Mouse (Mus musculus): ENCODE data around the gene Ptprb.
A peak's percentile ranks its signal among the peaks of the same experiment; 100 is the strongest.

Gene Ptprb

GRCm38 (mm10) chr10:116296439-116296838 lies 21.1 kb downstream of the Ptprb start:
- no peak for DNase-seq (ENCODE audit: low read depth, low spot score)

GRCm38 (mm10) chr10:116297854-116298253 lies 22.5 kb downstream of the Ptprb start:
- DNase-seq (ENCODE audit: low read depth, low spot score): peak; percentile 58

DNA sequence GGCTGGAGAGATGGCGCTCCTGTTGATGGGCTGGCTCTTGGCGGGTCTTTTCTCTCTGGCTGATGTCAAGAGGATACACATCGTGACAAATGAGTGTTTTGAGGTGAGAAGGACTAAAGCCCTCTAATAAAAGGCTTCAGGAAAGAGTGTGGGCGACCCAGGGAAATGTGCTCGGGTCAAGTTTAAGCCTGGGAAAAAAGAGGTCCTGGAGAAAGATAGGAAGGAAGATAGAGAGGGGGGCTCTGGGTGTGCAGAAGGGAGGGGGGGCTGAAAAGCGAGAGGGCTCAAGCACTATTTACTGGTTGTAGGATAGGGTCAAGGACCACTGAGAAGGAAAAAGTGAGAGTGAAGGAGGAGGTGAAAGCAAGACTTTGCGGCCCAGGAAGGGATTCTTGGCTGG lies 25.5 kb downstream of the Ptprb start:
- DNase-seq (ENCODE audit: low read depth, low spot score): no peak

GRCm38 (mm10) chr10:116301258-116301657 lies 25.9 kb downstream of the Ptprb start:
- peak; percentile 25 for DNase-seq (ENCODE audit: low read depth, low spot score)

DNA sequence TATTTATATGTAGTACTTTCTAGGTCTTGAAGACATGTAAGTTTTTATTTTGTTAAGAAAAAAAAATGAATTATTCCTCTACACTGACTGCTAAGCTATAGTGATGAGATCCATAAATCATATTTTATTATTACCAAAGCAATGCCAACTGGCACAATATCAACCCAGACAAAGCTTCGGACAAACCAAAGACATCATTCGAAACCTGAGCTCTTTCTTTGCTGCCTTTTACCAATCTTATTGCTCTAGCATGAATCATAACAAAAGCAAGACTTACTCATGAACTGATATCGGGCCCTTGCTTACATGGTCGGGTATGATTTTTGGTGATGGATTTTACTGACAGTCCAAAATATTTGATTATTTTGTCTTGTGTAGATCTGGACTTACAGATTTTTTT lies 29.0 kb downstream of the Ptprb start:
- DNase-seq (ENCODE audit: low read depth, low spot score): no peak

GRCm38 (mm10) chr10:116309460-116309859 lies 34.1 kb downstream of the Ptprb start:
- no peak for DNase-seq (ENCODE audit: low read depth, low spot score)

- DNase-seq (ENCODE audit: low read depth, low spot score): no peak
Observed at GRCm38 (mm10) chr10:116310516-116311210, 35.3 kb downstream of the Ptprb start.

GRCm38 (mm10) chr10:116319246-116319645 lies 43.9 kb downstream of the Ptprb start:
- peak; percentile 86 for DNase-seq (ENCODE audit: low read depth, low spot score)

- no peak for DNase-seq (ENCODE audit: low read depth, low spot score)
Observed at GRCm38 (mm10) chr10:116329086-116329485, 53.8 kb downstream of the Ptprb start.

DNA sequence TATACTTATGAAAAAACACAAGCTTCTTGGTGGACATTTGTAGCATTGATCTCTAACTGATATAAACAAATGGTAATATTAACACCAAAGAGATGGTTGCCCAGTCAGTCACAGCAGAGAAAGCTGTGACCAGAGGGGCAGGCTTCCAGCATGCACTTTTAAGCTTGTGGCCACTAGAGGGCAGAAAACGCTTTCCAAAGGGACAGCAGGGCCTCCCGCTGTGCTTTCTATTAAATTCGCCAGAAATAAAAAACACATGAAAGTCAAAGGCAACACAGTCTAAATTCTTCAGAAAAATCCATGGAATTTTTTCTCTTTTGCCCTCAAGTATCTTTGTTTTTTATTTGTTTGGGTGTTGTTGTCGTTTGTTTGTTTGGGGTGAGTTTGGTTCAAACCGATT lies 55.1 kb downstream of the Ptprb start:
- DNase-seq (ENCODE audit: low read depth, low spot score): peak; percentile 75

- peak; percentile 13 for DNase-seq (ENCODE audit: low read depth, low spot score)
Observed at GRCm38 (mm10) chr10:116330961-116331510, 55.7 kb downstream of the Ptprb start.

DNA sequence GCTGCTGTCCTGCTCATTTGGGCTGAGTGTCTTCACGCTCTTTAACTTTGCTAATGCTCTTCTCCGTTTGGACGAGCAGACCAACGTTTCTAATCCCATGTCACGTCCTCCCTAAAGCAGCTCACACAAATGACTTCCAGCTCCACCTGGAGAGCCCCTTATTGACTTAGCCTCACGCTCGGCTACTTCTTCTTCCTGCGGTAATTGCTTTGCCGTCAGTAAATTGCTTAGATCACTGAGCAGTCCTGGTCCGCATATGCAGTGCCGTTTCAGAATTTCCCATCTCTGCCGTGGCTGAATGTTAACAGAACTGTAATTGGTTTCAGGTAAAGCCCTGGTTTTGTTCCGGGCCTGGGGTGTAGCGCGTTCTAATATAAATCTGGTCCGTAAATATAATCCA lies 58.3 kb downstream of the Ptprb start:
- DNase-seq (ENCODE audit: low read depth, low spot score): no peak

DNA sequence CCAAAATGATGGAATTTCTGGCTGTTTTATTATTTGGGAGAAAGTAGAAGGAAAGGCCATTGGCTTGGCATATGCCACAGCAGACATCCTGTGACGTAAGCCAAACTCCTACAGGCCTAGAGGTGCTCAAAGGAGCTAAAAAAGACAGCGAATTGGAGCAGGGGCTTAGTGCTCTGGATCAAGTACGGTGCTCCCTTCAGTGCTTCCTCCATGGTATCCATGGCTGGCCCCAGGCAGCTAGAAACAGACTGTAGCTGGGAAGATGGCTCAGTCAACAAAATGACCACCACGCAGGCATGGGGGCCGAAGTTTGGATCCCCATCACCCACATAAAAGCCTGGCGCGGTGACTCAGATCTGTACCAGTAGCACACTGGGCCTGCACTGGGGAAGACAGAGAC lies 58.8 kb downstream of the Ptprb start:
- no peak for DNase-seq (ENCODE audit: low read depth, low spot score)

- DNase-seq (ENCODE audit: low read depth, low spot score): no peak
Observed at GRCm38 (mm10) chr10:116335328-116335727, 60.0 kb downstream of the Ptprb start.

- no peak for DNase-seq (ENCODE audit: low read depth, low spot score)
Observed at GRCm38 (mm10) chr10:116341194-116341593, 65.9 kb downstream of the Ptprb start.

DNA sequence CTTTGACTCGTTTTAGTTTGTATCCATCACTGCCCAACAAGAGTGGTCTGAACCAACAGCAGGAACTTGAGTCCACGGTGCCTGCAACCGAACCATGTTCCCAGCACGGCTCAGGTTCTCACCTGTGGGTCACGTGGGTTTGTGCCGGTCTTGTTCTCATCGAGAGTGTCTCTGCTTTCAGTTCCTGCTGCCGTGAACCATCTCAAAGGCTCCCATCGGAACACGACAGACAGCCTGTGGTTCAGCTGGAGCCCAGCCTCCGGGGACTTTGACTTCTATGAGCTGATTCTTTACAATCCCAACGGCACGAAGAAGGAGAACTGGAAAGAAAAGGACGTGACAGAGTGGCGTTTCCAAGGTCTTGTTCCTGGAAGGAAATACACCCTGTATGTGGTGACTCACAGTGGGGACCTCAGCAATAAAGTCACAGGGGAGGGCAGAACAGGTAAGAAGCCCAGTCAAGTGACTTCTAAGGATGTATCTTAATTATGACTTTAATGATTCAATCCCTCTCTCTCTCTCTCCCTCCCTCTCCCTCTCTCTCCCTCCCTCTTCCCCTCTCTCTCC lies 71.4 kb downstream of the Ptprb start:
- DNase-seq (ENCODE audit: low read depth, low spot score): no peak

GRCm38 (mm10) chr10:116349004-116349403 lies 73.7 kb downstream of the Ptprb start:
- DNase-seq (ENCODE audit: low read depth, low spot score): no peak

DNA sequence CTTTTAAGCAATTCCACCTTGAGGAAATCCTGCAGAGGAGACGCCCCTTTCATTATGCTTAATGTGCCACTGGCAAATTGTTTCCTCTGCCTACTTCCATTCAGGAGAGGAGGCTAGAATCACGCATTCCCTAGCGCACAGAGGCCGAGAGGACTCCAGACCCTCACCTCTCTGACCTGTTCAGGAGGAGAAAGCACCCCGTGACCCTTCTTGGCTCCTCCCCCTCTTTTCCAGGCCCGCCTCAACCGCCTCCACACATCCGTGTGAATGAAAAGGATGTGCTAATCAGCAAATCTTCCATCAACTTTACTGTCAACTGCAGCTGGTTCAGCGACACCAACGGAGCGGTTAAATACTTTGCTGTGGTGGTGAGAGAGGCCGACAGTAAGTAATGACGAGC lies 75.2 kb downstream of the Ptprb start:
- DNase-seq (ENCODE audit: low read depth, low spot score): no peak

DNA sequence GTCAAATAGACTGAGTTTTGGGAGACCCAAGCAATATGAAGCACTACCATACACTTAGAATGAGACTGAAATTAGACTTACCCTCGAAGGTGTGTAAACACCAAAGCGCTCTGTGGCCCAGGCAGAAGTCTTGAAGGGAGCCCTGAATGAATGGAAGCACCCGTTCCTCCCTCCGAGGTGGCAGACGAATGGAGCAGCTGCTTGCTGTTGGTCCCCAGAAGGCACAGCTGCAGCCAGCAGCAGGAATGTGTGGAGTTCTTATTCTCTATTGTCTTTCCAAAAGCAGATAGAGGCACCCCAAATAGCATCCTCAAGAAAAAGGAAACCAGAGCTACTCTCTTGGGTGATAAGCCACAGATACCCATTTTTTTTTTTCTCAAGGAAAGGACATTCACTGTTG lies 79.0 kb downstream of the Ptprb start:
- DNase-seq (ENCODE audit: low read depth, low spot score): no peak

GRCm38 (mm10) chr10:116362181-116362580 lies 86.9 kb downstream of the Ptprb start:
- DNase-seq (ENCODE audit: low read depth, low spot score): no peak

DNA sequence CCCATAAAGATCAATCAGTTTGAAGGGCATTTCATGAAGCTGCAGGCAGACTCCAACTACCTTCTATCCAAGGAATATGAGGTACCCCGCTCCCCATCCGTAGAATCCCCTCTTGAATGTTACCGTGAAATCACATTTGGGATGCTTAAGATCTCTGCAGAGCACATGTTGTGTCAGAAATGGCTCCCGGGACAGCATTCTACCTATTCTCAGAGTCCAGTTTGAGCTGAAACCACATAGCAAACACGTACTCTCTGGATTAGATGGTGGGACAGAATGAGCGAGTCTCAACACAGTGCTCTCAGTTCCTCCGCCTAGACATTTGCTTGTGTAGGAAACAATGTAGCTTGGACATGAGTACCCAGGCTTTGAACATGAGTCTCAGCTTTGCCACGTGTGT lies 87.3 kb downstream of the Ptprb start:
- DNase-seq (ENCODE audit: low read depth, low spot score): no peak

DNA sequence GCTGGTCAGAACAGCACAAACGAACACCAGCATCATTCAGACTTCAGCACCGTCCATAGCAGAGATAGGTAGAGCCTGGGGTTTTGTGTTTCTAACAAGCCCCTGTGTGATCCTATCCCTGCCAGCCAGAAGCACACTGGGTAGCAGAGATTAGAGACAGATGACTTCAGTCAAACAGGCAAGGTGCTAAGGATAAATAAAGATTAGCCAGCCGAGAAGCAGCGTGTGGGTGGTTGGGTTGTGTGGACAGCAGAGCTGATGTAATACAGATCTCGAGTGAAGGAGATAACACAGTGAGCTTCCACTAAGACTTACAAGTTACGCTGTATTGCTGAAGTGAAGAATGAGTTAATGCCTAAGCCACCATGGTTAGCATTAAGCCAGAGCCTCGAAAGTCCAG lies 89.4 kb downstream of the Ptprb start:
- DNase-seq (ENCODE audit: low read depth, low spot score): no peak

DNA sequence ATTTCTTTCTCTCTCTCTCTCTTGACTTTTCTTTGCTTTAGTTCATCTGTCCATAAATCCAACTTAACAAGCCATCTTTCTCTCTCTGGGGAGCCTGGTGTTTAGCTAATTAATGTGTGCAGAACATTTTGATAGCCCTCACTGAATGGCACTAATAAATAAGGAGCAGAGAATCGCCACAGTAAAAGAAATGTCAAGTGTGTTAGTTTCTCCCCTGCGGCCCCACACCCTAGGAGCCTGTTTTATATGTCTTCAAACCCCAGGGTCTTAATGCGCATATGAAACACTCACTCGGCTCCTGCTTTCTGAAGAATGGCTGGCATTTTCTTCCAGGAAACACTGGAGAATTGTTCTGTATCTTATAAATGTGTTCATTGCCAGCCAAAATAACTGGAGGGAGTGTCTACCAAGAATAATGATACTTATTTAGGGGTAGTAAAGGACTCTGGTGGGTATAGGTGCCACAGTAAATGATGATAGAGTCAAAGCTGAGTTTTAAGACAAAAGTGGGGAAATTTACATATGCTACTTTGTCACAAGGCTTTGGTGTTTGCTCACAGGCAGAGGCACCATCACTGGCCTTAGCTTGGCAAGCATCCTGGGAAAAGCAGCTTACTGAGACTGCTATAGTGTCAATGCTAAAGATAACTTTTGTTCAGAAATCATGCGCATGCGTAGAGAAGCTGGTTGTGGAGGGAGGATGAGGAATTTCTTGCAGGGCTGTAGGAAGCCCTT lies 95.8 kb downstream of the Ptprb start:
- no peak for DNase-seq (ENCODE audit: low read depth, low spot score)

Measured in R1 (cell line).